Mouse (Mus musculus) c-Kit-positive CD71-positive TER-119-positive erythroid progenitor cells, embryonic 14.5 days (primary cell): ENCODE data around the gene Cxcl17.

ENCODE experiments used
- DNase-seq: peaks from one replicate; pipeline ENCODE4 v3.0.0-alpha.2; 2013; ENCODE audit warnings: low spot score

Gene Cxcl17

GRCm38 (mm10) chr7:25368333-25368732 lies 44.4 kb downstream of the Cxcl17 start:
- no peak for DNase-seq

- no peak for DNase-seq
Observed at GRCm38 (mm10) chr7:25367632-25368293, 44.9 kb downstream of the Cxcl17 start.

GRCm38 (mm10) chr7:25365937-25366625 lies 46.6 kb downstream of the Cxcl17 start:
- DNase-seq = no peak

- DNase-seq = no peak
Observed at GRCm38 (mm10) chr7:25363632-25364031, 49.1 kb downstream of the Cxcl17 start.

GRCm38 (mm10) chr7:25363151-25363550 lies 49.5 kb downstream of the Cxcl17 start:
- no peak for DNase-seq

- DNase-seq = no peak
Observed at GRCm38 (mm10) chr7:25358721-25359206, 53.9 kb downstream of the Cxcl17 start.
